Mouse (Mus musculus) kidney, adult 2 months (tissue): ENCODE measurements around the gene Mgat1.

Experiments used
- CTCF ChIP-seq: fragments of 200-500 bp; conservative IDR thresholded peaks from 2 replicates; pipeline ENCODE4 v1.5.1; 2011; ENCODE audit warnings: low read depth, mild to moderate bottlenecking, control low read depth, low read length, moderate library complexity, mixed read lengths; ENCODE audit not compliant: insufficient read depth, insufficient read length
- POLR2A ChIP-seq: fragments of 200-500 bp; IDR thresholded peaks from one replicate; pipeline ENCODE4 v1.6.1; 2011; ENCODE audit warnings: low read depth, low read length, control low read depth

DNA sequence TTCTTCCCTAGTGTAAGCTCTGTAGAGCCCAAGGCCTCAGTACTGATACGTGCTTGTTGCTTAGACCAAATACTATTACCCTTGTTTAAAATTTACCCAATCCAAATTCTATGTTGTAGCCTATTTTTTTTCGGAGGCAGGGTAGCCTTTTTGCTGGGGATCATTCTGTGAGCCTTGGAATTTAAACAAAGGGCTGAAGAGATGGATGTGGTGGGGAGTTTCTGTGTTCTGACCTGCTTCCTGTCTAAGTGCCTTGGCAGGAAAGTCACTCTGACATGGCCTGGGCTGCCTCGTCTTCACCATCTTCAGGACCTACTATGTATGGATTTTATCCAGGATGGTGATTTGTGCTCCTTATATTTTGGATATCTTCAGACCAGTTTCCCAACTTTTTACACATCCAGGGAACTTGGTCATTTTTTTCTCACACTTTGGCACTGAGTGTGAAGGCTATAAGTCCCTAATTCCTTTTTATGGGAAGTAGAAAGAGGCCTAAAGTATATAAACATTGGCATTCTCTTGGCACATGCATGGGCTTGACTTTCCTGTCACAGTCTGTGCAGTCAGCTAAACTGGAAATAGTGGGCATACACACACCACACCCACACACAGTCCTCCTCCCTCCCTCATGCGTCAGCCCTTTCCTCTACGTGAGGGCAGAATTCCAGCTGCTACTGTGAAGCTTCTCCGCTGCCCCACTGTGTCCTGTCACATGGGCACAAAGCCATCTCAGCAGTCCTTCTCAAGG is 4.4 kb downstream of the Mgat1 start:
- TF ChIP-seq POLR2A: no peak
- TF ChIP-seq CTCF: no peak
